Comparison of ENCODE assay signal across 14 mouse cellular contexts in the genomic region with DNA sequence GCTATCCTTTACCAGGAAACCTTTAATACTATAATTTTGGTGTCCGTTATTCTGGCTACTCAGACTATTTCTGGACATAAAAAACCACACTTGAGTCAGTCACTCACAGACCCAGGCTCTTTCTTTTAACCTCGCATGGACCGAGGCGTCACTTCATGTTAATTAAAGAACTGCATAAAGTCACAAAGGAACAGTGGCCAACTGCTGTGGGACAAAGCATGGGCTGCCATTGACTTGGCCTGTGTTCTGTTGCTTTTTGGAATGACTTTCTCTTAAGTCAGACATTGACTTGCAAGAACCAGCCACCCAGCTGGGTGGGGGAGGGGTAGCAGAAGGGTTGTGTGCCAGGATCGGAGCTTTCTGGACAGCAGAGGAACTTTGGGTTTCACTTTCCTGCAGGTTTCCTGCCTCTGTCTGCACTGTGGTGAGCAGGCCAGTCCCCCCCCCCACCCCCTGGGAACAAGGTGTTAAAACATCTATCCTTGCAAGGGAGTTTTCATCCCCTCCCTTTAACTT.
"Had no signal": no experiment of that assay in that cellular context is flagged by ENCODE, and none has a peak within 500 bp of the region (broad histone marks: within the 10 kb centered on the region; RNA-seq: fewer than 3 reads in every experiment).

No protein-coding gene starts in this region.

- H3K4me1 ChIP-seq: limb, embryonic 15.5 days; liver, embryonic 12.5 days; stomach, embryonic 15.5 days had no signal

- DNase-seq: kidney, adult 9 months; kidney, postnatal 14 days; lung, embryonic 14.5 days; lung, postnatal 10 days; lung, postnatal 4 days; thymus, adult 2 months; thymus, postnatal 25 days had no signal

- ATAC-seq: liver, embryonic 12.5 days; midbrain, embryonic 15.5 days had no signal

- H3K4me3 ChIP-seq: left cerebral cortex, adult 2 months; limb, embryonic 15.5 days; liver, embryonic 12.5 days; midbrain, embryonic 10.5 days; midbrain, embryonic 15.5 days; neural tube, embryonic 13.5 days; stomach, embryonic 15.5 days had no signal

- H3K4me2 ChIP-seq: limb, embryonic 15.5 days; liver, embryonic 12.5 days; lung, embryonic 14.5 days; midbrain, embryonic 15.5 days; neural tube, embryonic 13.5 days; stomach, embryonic 15.5 days had no signal

- H3K9ac ChIP-seq: limb, embryonic 15.5 days; liver, embryonic 12.5 days; lung, embryonic 14.5 days; midbrain, embryonic 15.5 days; neural tube, embryonic 13.5 days; stomach, embryonic 15.5 days had no signal

- H3K27me3 ChIP-seq: limb, embryonic 15.5 days; liver, embryonic 12.5 days; midbrain, embryonic 15.5 days; neural tube, embryonic 13.5 days; stomach, embryonic 15.5 days had no signal

- H3K27ac ChIP-seq: left cerebral cortex, adult 2 months; limb, embryonic 15.5 days; liver, embryonic 12.5 days; midbrain, embryonic 10.5 days; midbrain, embryonic 15.5 days; neural tube, embryonic 13.5 days; stomach, embryonic 15.5 days had no signal

- H3K9me3 ChIP-seq: limb, embryonic 15.5 days; liver, embryonic 12.5 days; midbrain, embryonic 10.5 days; midbrain, embryonic 15.5 days; neural tube, embryonic 13.5 days; stomach, embryonic 15.5 days had no signal

- H3K36me3 ChIP-seq: limb, embryonic 15.5 days; liver, embryonic 12.5 days; midbrain, embryonic 10.5 days; midbrain, embryonic 15.5 days; neural tube, embryonic 13.5 days; stomach, embryonic 15.5 days had no signal
